Mouse (Mus musculus) bone marrow, adult 2 months (tissue): Measurements from ENCODE around the gene Sema3a.

Source experiments
- CTCF ChIP-seq: fragments of 200-500 bp; IDR thresholded peaks from 2 replicates; pipeline ENCODE4 v1.5.1; 2011; ENCODE audit warnings: low read length, control low read depth; ENCODE audit not compliant: control insufficient read depth, insufficient read depth
- POLR2A ChIP-seq: fragments of 200-500 bp; IDR thresholded peaks from 2 replicates; pipeline ENCODE4 v1.6.1; 2011; ENCODE audit warnings: low read depth, mild to moderate bottlenecking, control low read depth, low read length, borderline replicate concordance; ENCODE audit not compliant: control insufficient read depth

GRCm38 (mm10) chr5:13527037-13527464 lies 401.8 kb downstream of the Sema3a start:
- TF ChIP-seq POLR2A: no peak
- TF ChIP-seq CTCF: no peak
